Mouse (Mus musculus) CH12.LX (cell line): ENCODE data around the gene Mad2l2.

Experiments
- EP300 ChIP-seq: IDR thresholded peaks from 2 replicates; pipeline ENCODE4 v1.6.1; 2011; ENCODE audit warnings: low read length, improper control_type of control experiment
- MAFK ChIP-seq: IDR thresholded peaks from 2 replicates; pipeline ENCODE4 v1.6.1; 2011; ENCODE audit warnings: low read length, improper control_type of control experiment; ENCODE audit not compliant: insufficient replicate concordance

GRCm38 (mm10) chr4:148166431-148166830, 36.2 kb downstream of the Mad2l2 start:
- TF ChIP-seq EP300 (no peak), MAFK (no peak)
